Mouse (Mus musculus) thymus, postnatal 10 days (tissue): ENCODE measurements around the gene Sgf29.
"Not testable (repeated sequence)": the region's sequence is repeated elsewhere in the genome, so short reads cannot be mapped to it uniquely, and the experiment has no call there.

Experiments used
- DNase-seq, 2 experiments: peaks; one replicate each; pipeline ENCODE4 v3.0.0; 2021; ENCODE audit warnings: low spot score in 2 of 2

The Sgf29 gene

DNA sequence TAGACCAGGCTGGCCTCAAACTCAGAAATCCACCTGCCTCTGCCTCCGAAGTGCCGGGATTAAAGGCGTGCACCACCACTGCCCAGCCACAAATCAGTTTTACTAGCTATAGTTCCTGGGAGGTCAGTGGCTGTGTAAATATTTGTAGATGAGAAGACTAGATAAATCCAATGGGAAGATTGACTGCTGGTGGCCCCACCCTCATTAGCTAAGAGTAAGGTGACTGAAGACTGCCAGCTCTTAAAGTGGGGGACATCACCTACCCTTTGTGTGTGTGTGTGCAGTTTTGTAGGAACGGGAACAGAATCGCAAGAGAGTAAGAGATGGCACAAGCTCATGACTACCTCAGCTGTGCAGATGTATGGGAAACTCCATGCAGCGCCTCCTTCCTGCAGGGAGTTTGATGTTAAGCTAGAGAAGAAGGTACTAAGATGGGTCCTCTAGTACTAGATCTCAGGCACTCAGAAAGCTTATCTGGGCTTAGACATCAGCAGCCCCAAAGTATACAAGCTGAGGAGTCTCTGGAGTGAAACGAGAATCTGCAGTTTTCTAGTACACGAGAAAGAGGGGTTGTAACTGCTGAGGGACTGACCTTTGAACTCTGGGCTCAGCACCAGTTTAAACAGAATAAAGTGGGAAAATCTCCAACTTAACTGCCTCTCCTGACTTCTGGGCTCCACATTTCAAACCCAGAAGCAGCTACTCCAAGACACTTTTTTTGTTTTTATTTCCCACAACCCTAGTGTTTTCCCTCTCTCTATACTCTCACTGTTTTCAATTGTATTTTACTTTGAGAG is 29.6 kb downstream of the Sgf29 start:
- DNase-seq, result no peak

DNA sequence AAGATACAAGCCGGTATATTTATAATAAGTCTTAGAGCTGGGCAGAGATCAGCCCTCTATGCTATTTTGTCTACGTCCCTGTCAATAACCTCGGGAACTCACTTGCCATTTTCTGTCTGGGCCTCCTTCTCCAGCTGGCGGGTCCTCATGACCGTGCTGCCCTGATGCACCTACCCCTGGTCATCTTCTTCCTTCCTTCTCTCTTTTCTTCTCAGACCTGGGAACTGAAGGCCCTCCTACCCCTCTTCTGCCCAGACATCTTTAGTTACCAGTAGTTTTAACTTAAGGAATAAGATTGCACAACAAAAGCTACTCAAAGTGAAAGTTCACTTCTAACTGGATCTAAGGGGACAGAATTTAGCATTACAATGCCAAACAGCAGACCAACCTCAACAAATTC is 30.6 kb downstream of the Sgf29 start:
- DNase-seq, result no peak

DNA sequence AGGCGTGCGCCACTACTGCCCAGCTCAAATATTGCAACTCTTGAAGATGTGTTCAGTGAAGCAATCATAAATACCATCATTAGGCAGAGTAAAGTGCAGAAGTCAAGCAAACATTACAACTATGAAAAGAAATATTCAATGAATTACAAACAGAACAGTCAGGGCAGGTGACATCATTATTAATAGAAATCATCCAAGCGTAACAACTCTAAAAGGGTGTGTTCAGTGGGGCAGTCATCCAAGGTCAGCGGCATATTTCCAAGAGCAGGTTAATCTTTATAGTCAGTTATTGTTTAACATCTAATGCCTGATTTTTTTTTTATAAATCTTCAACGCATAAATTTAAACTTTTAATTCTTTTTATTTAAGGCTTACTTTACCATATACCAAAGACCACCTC is 32.1 kb downstream of the Sgf29 start:
- DNase-seq, result no peak

DNA sequence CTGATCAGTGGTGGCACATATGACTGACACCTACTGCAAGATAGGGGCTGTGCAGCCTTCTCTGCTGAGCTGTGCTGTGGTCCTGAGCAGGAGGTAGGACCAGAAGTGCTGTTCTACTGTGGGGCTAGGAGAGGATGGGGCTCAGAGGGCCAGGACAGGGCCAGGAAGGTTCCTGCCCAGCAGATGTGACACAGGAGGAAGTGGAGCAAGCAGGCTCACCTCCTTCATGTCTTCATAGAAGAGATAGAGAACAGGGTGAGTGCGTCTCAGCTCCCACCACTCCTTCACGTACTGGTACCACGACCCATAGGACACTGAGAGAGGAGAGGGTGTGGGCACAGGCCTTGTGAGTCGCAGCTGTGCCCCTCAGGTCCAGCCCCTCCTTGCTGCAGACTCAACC is 39.0 kb downstream of the Sgf29 start:
- not testable (repeated sequence) for DNase-seq

DNA sequence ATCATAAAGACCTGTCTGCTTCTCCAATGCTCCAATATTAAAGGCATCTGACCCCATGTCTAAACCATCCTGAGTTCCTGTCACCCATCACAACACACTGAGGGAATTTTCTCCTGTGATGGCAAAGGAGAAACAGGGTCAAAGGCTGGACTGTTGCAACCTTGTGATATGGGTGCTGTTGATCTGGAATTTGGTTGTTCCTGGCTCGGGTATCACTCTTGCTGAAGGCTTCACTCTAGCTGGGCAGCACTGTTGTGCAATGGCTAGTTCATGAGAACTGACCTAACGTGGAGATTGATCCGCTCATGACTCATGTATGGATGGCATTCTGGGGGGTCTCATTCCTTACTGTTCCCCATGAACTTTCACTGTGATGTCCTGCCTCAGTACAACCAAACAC is 39.9 kb downstream of the Sgf29 start:
- no peak for DNase-seq

DNA sequence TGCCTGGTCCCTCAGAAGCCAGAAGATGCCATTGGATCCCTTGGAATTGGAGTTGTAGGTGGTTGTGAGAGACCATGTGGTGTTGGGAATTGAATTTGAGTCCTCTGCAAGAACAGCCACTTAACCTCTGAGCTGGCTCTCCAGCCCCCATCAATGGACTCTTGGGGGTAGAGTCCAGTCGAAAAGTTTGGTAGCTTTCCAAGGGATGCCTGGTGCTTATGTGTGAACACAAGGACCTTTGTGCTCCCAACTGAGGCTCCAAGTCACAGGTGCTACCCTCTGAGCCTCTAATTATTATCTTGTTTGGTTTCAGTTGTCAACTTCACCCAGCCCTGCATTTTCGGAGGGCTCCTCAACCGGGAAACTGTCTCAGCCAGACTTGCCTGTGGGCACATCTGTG is 41.6 kb downstream of the Sgf29 start:
- no peak for DNase-seq

DNA sequence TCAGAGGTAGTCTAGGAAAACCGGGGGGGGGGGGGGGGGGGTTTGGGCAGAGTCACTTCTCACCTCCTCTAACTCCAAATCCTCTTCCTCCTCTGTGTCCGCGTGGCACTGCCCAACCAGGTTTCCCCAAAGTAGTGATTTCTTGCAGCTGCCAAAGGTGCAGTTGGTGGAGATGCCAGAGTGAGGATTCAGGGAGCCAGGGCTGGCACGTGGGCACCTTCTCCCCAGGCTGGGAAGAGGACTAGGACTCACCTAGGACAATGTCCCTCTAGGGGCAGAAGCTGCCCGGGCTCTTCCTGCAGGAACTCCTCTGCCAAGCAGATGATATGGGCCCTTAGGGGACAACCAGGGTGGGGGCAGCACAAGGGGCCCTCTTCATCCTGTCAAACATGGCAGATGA is 42.6 kb downstream of the Sgf29 start:
- no peak for DNase-seq

DNA sequence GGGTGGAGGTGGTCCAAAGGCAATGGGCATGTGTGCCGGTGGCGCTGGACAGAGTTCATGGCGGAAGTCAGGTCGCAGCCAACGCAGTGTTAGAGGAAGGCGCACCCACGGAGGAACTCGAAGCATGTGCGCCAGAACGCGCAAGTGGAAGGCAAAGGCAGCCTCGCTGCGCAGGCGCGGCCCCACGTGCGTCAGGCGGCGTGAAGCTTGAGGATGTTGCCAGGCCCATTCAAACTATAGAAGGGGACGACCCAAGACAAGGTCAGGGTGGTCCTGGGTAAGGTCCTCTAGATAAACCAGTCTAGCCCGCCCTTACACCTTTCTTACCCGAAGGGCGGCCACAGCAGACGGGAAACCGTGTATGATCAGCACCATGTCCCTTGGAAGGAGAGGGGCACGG is 43.3 kb downstream of the Sgf29 start:
- no peak for DNase-seq

DNA sequence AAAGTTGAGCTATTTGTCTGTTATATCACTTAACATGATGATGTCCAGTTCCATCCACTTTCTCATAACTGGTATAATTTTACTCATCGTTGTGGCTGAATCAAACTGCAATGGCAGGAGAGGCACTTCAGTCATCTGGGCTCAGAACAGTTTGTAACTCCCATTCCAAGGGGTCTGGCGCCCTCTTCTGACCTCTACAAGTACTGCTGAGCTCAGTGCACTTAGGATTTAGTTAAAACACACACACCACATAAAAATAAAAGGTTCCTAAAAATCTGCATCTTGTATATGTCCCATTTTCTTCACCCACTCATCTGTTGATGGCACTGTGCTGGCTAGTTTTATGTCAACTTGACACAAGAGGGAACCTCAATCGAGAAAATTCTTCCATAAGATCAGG is 44.1 kb downstream of the Sgf29 start:
- DNase-seq, result peak; percentile 76 to 90

DNA sequence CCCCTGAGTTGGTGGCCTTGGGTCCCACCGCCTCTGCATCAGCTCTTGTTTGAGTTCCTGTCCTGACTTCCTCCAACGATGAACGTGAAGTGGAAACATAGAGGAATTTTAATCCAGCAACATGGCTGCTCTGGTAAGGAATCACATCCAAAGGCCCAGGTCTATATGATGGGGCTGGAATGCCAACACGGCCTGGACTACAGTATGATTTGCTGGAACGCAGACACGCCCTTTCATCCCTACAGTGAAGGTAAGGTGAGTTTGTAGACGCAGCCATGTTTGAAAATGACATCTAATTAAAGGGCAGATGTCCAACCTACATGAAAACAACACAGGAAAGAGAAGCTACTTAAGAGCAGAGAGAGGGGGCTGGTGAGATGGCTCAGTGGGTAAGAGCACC is 44.7 kb downstream of the Sgf29 start:
- DNase-seq, result no peak

DNA sequence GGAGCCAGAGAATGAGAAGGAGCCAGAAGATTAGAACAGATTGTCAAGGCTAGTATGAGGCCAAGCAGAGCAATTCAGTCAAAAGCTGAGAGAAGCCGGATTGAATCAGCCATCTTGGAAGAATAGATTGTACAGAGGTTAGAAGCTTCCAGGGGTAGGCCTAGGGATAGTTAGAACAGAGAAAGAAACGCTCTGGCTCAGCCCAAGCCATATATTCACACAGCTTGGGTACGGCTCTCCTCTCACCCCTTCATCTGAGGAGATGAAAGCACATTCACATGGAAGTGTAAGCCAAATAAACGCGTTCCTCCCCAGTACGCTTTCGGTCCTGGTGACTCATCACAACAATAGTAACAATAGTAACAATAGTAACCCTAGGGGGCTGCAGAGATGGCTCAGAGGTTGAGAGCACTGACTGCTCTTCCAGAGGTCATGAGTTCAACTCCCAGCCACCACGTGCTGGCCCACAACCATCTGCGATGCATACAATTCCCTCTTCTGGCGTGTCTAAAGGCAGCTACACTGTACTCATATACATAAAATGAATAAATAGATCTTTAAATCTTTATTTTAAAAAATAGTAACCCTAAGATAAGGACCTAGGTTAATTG is 45.4 kb downstream of the Sgf29 start:
- no peak for DNase-seq

DNA sequence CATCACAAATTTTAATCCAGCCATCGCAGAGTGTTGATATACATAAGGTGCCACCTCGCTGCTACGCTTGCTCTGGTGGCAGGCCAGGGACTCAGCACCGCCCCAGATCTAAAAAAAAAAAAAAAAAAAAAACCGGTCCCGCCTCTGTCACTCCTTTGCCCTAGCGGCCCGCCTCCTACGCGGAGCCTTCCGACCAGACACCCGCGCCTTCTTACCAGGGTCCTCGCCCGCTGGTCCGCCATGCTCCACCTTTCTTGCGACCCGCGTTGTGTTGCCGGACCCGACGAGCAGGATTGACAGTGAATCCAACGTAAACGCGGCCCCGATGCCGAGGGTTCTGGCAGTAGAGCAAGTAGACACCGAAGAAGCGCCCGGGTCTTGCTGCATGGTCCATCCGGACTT is 46.1 kb downstream of the Sgf29 start, which contains the start of gene Bola2:
Bola2 (plus strand) TSS at position 192 of the 402 bp plus-strand sequence.
- peak; percentile 66 to 78 for DNase-seq

DNA sequence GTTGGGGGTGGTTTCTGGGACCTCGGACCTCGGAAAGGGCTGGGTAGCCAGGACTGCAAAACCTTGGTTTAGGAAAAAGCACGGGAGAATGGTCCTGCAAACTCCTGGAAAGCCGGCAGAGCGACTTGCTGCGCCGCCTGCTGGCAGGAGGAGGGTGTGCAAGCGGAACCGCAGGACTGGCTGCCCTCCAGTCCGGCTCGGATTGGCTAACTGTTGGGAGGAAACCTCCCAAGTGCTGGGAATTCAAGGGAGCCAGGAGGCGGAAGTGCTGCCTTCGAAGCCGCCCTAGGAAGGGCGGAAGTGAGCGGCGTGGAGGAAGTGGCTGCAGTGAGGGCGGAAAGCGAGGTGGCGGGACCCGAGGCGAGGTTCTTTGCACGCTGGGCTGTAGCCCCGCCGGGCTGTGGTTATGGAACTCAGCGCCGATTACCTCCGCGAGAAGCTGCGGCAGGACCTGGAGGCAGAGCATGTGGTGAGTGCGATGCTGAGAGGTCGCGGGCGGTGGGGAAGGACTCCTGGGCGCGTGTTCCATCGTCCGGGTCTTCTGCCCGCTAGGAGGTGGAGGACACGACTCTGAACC is 46.6 kb downstream of the Sgf29 start, which contains the start of gene Slx1b:
Slx1b (minus strand) TSS at position 154 of the 577 bp plus-strand sequence.
- peak; percentile 89 to 91 for DNase-seq

DNA sequence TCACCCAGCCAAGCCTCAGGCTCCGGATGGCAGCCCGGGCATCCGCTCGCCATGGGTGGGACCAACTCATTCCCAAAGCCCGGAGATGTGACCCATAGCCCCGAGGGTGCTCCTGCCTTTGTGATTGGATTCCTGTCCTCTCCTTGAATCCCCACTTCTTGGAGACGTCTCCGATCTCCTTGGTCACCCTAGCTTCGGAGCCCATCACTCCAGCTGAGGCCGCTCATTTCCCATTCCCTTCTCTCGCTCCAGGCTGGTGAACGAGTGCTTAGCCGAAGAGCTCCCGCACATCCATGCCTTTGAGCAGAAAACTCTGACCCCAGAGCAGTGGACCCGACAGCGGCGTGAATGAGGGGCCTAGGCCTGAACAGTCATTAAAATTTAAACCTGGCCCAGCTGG is 47.2 kb downstream of the Sgf29 start:
- DNase-seq, result no peak

DNA sequence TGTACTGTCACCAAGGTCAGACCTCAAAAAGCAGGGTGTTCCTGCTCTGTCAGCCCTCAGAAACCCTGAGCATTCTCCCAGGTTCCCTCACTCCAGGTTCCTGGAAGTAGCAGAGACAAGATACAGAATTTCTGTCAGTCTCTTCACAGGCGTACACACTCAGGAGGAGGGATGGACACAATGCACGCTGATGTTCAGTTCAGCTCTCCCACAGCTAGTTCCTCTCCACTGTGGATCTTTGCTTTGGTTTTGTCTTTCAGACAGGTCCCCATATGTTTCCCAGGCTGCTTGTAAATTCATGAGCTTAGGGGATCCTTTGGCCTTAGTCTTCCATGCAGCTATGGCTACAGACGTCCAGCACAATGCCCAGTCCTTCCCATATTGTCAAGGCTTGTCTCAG is 47.8 kb downstream of the Sgf29 start:
- DNase-seq, result no peak

DNA sequence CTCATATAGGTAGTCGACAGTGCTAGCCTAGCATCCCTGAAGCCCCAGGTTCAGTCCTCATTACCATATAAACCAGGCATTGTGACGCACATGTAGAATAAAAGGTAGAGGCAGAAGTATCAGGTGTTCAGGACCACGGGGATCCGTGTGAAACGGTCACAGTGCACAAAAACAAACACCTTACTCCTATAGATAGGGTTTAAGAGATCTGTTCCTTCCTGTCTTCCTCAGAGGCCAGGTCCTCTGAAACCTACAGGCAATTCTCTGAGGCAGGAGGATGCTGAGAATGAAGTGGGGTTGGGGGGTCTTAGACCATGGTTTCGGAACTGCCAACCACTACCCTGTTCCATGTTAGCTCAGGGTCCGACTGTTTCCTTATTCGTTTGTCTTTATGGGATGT is 48.7 kb downstream of the Sgf29 start:
- DNase-seq, result no peak

DNA sequence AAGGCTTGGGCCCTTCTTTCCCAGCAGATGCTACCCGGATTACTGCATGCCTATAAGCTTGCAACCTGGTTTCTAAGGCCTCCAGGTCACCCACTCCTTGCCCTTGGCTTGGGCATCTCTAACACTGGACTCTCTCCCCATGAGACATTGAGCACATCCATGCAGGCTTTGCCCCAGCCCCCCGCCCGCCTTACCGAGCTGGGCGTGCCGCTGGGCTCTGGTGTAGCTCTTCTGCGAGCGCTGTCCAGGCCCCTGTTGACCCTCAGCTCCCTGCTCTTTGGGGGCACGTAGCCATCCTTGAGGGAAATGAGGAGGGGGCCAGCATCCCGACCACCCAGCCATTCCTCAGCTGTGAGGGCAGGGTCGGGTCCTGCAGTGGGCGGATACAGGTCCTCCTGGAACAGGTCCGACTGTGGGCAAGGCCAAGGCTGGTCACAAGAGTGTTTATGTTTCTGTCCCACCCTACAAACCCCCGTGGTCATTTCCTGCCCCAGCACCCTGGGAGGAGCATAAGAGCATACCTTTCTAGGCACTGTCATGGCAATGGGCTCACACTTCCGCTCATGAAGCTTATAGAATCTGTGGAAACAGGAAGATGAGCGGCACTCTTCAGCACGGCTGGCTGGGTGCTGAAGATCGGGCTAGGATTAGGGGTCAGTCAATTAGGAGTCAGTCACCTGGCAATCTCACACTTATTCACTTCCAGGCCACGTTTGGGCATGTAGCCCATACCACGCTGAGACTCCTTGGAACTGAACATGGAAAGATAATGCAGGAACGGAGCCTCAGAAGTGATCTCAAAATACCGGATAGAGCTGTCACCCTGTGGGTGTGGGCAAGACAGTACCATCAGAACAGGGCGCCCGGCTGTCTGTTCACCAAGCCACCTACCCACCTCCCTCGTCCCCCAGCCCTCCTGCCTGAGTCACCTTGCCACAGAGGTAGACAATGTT is 51.2 kb downstream of the Sgf29 start:
- peak in 1 of 2 experiments; percentile 16 for DNase-seq

DNA sequence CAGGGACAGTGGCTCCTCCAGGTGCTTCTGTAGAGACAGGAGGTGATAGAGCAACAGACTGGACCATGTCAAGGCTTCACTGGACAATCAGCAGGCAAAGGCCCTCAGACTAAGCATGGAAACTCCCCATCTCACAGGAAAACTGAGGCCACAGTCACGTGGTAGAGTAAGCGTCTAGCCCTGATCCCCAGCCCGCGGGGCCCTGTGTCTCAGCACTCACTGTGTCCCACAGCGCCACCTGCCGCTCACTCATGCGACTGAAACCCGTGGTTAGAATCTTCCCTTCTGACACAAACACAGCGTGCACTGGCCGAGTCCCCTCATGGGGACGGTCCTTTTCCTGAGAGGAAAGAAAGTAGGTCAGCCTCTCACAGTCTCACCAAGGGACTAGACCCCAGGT is 52.0 kb downstream of the Sgf29 start:
- DNase-seq, result peak; percentile 92 to 98

DNA sequence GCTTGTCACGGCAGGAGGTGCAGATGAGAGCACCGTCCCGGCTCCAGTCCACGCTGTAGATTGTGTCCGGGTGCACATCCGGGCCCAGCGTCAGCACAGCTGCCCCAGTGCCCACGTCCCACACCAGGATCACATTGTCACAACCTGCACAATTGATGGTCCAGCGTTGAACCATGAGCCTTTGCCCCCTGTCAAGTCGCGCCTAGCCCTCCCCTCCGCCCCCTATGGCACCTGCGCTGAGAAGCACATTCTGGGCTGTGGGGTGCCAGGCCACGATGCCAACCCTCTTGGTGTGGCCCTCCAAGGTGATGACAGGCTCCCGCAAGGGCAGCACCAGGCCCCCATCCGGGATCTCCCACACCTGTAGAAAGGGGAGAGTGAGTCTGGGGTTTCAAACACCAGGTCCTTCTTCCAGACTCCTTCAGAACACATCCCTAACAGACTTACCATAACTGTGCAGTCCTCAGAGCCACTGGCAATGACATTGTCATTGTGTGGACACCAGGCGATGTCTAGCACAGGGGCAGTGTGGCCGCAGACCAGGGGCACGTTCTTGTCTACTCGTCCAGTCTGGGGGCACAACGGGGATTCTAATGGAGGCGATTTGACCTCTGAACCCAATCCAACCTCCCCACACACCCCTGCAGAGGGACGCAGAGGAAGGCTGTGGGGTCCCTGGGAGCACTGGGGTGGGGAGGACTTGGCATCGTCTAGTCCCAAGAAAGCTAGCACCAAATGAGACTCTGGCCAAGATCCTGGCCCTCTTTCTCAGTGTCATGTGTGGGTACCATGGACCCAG is 52.6 kb downstream of the Sgf29 start:
- peak; percentile 45 to 57 for DNase-seq

DNA sequence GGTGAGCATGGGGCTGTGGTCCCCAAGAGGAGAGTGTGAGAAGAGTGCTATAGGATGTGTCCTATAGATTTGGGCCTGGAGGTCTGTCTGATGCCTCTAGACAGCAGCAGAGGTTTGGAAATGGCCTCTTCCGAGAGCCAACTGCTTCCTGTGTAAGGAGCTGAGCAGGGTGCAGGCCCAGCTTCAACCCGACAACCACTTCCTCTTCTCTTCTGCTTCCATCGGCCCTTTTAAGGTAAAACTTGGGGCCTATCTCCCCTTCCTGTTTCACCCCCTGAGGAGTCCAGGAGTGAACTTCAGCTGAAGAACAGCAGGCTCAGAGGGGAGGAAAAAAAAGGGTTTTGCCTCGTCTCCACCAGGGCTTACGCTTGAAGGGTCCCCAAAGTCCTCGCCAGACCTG is 53.2 kb downstream of the Sgf29 start:
- peak; percentile 79 to 80 for DNase-seq
